Mouse (Mus musculus) liver, embryonic 16.5 days (tissue): Measurements from ENCODE around the gene Rnf114. TPM values are rescaled to one million over a fixed set of nuclear protein-coding genes. Genes with fewer than 3 reads are reported as not detected.

Experiments
- ATAC-seq: fragments of 200-750 bp; cut with Nextera tagmentation; 2 replicates; pipeline ENCODE4 v1.8.0; 2017; ENCODE audit warnings: low read depth, mild to moderate bottlenecking, moderate number of reproducible peaks, moderate library complexity
- H3K27ac ChIP-seq: fragments of 300-500 bp; sonication (generic); 2 replicates; pipeline ENCODE4 v1.5.1; 2014; ENCODE audit warnings: mild to moderate bottlenecking, low read length
- H3K27me3 ChIP-seq: fragments of 300-500 bp; sonication (generic); 2 replicates; pipeline ENCODE4 v1.6.1; 2014; ENCODE audit warnings: low read depth, low read length, mixed read lengths; ENCODE audit not compliant: control insufficient read depth, insufficient read depth
- H3K36me3 ChIP-seq: fragments of 300-500 bp; sonication (generic); 2 replicates; pipeline ENCODE4 v1.6.1; 2014; ENCODE audit warnings: mild to moderate bottlenecking; ENCODE audit not compliant: control insufficient read depth, insufficient read depth
- H3K4me1 ChIP-seq: fragments of 300-500 bp; sonication (generic); 2 replicates; pipeline ENCODE4 v1.6.1; 2014; ENCODE audit warnings: low read depth, low read length, mixed read lengths; ENCODE audit not compliant: control insufficient read depth
- H3K4me2 ChIP-seq: fragments of 300-500 bp; sonication (generic); 2 replicates; pipeline ENCODE4 v1.6.1; 2014; ENCODE audit warnings: low read depth, low read length, mixed read lengths
- H3K4me3 ChIP-seq: fragments of 300-500 bp; sonication (generic); 2 replicates; pipeline ENCODE4 v1.5.1; 2014; ENCODE audit warnings: low read depth, mild to moderate bottlenecking, low read length
- H3K9ac ChIP-seq: fragments of 300-500 bp; sonication (generic); 2 replicates; pipeline ENCODE4 v1.6.1; 2014; ENCODE audit warnings: low read depth, low read length
- H3K9me3 ChIP-seq: fragments of 300-500 bp; sonication (generic); replicated peaks from 2 replicates; pipeline ENCODE4 v1.6.1; 2016; ENCODE audit warnings: low read length; ENCODE audit not compliant: control insufficient read depth
- WGBS: fragments of 180-500 bp; shearing (Covaris S2); extraction: QIAGEN DNeasy Blood & Tissue Kit; methylation state at CpG from one replicate; pipeline ENCODE4 v1.1.7; 2014; ENCODE audit not compliant: insufficient replicate concordance; 5-methylcytosine and 5-hydroxymethylcytosine counted together
- polyA plus RNA-seq: library from polyadenylated mRNA; unstranded; fragments of >200 nt; fragmentation: Nextera tagmentation; extraction: Ambion mirVana; gene quantifications from 2 replicates; pipeline ENCODE4 v1.2.1, GENCODE M21; 2015

The Rnf114 gene
- polyA plus RNA-seq, 1 experiment from 2014 or later: 36.7 TPM

DNA sequence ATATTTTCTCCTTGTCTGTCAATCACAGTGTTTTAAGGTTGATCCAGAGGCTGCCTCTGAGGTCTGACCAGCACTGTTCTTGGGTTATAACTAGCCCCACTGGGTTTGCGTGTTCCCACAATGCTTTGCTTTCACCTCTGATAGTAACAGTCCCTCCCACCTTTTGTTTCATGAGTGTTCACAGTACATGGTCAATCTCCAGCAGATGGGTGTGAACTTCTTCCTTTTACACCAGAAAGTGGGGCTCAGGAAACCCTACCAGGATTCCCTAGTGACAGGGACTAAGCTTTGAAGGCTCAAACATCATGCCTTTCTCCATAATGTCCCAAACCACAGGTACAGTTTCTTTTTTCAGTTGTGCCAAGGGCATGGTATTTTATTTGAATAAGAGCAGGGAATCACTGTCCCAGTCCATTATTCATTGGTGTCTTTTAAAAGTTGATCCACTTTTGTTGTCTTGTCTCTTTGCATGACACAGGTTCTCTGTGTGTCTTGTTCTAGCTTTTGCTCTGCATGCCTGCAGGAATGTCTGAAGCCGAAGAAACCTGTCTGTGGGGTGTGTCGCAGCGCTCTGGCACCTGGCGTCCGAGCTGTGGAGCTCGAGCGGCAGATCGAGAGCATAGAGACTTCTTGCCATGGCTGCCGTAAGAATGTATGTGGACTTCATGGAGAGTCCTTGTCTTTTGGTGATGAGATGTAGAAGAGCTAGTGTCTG, 14.3 kb downstream of the Rnf114 start:
- ATAC-seq: no peak
- Histone ChIP-seq H3K4me2 (no peak overlapping the region), H3K9me3 (no peaks in the 10 kb centered on the region), H3K4me3 (no peak overlapping the region), H3K27ac (no peak overlapping the region), H3K27me3 (no peaks in the 10 kb centered on the region), H3K4me1 (peaks cover 39% of the 10 kb centered on the region), H3K36me3 (peaks cover 12% of the 10 kb centered on the region), H3K9ac (no peak overlapping the region)
- 86% methylated on average over 10 of the region's 10 CpGs for WGBS

GRCm38 (mm10) chr2:167507719-167508385, 15.4 kb downstream of the Rnf114 start:
- H3K4me3 ChIP-seq: no peak overlapping the region
- H3K36me3 ChIP-seq: peaks cover 23% of the 10 kb centered on the region
- H3K27me3 ChIP-seq: no peaks in the 10 kb centered on the region
- no peak overlapping the region for H3K9ac ChIP-seq
- peaks cover 34% of the 10 kb centered on the region for H3K4me1 ChIP-seq
- 79% methylated on average over 3 of the region's 3 CpGs for WGBS
- ATAC-seq: no peak
- no peaks in the 10 kb centered on the region for H3K9me3 ChIP-seq
- H3K27ac ChIP-seq: no peak overlapping the region
- no peak overlapping the region for H3K4me2 ChIP-seq

DNA sequence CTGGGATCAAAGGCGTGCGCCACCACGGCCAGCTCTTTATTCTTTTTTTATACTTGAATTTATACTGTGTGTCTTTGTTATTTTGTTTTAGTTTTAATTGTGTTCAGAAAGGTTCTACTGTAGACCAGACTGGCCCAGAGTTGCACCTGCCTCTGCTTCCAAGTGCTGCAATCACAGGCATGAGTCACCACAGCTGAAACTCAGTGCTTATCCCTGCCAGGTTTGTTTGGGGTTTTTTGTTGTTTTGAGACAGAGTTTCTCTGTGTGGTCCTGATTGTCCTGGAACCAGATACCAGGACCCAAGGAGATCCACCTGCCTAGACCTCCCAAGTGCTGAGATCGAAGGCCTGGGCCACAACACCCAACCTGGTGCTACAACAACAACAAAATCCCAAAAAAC, 16.1 kb downstream of the Rnf114 start:
- WGBS: 81% methylated on average over 4 of the region's 4 CpGs
- ATAC-seq: no peak
- H3K4me1 ChIP-seq: peaks cover 34% of the 10 kb centered on the region

DNA sequence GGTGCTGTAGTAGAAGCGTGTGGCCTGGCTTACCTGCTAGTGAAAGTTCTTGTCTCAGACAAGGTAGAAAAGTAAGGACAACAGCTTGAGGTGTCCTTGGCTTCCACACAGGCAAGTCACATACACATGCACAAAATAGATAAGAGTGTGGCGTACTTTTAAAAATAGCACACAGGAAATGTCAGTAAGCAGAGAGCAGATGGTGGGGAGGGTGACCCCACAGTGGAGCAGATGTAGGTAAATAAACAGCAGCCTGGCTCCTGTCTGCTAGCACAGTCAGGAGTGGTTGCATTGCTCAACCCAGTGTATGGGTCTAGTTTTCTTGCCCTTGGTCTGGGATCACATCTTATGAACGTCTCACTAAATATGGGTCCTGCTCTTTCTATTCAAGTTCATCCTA, 18.0 kb downstream of the Rnf114 start:
- Histone ChIP-seq H3K9ac (peak overlapping the region; percentile 13; the same call in 1 of the 2 replicates), H3K27me3 (no peaks in the 10 kb centered on the region), H3K4me1 (peaks cover 20% of the 10 kb centered on the region), H3K9me3 (no peaks in the 10 kb centered on the region), H3K4me3 (no peak overlapping the region), H3K27ac (peak overlapping the region; percentile 40; the same call in 1 of the 2 replicates), H3K36me3 (peaks cover 44% of the 10 kb centered on the region), H3K4me2 (no peak overlapping the region)
- ATAC-seq: peak; percentile 73
- 18% methylated on average over 3 of the region's 3 CpGs for WGBS

More for the DNA sequence above, 16.1 kb downstream of the Rnf114 start:
- H3K27me3 ChIP-seq: no peaks in the 10 kb centered on the region
- H3K4me2 ChIP-seq: no peak overlapping the region
- H3K27ac ChIP-seq: no peak overlapping the region
- H3K9ac ChIP-seq: no peak overlapping the region
- H3K4me3 ChIP-seq: no peak overlapping the region
- no peaks in the 10 kb centered on the region for H3K9me3 ChIP-seq
- H3K36me3 ChIP-seq: peaks cover 27% of the 10 kb centered on the region

DNA sequence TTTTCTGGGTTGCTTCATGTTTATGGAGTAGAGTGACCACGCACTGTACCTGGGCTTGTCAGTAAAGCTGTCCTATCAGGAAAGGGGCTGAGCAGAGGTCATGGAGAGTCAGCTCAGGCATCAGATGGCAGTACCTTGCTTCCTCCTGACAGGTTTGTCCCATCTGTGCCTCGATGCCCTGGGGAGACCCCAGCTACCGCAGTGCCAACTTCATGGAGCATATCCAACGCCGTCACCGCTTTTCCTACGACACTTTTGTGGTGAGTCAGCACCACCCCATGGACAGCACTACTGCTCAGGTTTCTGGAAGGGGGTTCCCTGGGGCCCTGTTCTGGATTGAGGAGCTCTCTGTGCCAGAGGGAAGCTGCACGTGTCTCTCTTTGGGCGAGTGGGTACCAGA, 19.9 kb downstream of the Rnf114 start:
- no peak for ATAC-seq
- H3K36me3 ChIP-seq: peaks cover 44% of the 10 kb centered on the region
- 88% methylated on average over 9 of the region's 9 CpGs for WGBS

DNA sequence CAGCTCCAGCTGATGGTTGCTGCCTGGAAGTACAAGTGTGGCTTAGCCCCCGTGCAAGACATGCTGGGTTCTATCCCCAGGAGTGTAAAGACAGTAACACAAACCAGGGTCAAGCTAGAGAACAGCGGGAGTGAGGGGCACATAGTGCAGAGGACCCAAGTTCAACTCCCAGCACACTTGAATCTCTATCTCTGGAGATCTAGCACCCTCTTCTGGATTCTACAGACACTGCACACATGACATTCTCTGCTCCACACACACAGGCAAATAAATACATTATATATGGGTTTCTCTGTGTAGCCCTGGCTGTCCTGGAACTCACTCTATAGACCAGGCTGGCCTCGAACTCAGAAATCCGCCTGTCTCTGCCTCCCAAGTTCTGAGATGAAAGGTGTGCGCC, 20.5 kb downstream of the Rnf114 start:
- no peaks in the 10 kb centered on the region for H3K27me3 ChIP-seq
- peaks cover 10% of the 10 kb centered on the region for H3K4me1 ChIP-seq
- no peaks in the 10 kb centered on the region for H3K9me3 ChIP-seq
- H3K4me2 ChIP-seq: no peak overlapping the region
- no peak for ATAC-seq
- H3K4me3 ChIP-seq: no peak overlapping the region
- H3K27ac ChIP-seq: no peak overlapping the region
- H3K9ac ChIP-seq: no peak overlapping the region
- 73% methylated on average over 5 of the region's 5 CpGs for WGBS
- peaks cover 44% of the 10 kb centered on the region for H3K36me3 ChIP-seq

More for the DNA sequence above, 19.9 kb downstream of the Rnf114 start:
- Histone ChIP-seq H3K27ac (no peak overlapping the region), H3K4me2 (no peak overlapping the region), H3K9me3 (no peaks in the 10 kb centered on the region), H3K27me3 (no peaks in the 10 kb centered on the region), H3K4me1 (peaks cover 10% of the 10 kb centered on the region), H3K4me3 (no peak overlapping the region), H3K9ac (no peak overlapping the region)

DNA sequence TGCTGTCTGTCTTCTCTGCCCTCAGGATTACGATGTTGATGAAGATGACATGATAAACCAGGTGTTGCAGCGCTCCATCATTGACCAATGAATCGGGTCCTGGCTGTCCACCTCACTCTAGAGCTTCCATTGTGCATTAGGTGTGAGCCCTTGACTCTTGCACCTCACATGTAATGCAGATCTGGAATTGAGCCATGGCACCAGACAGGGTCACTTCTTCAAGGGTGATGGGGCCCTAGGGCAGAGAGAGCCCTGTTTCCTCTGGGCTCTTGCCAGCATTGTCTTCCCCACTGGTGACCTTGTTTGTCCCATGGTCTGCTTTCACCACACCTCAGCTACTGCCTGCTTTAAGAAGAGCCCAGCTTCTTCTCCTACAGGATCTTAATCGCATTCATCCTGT, 22.2 kb downstream of the Rnf114 start:
- 88% methylated on average over 4 of the region's 4 CpGs for WGBS
- no peak for ATAC-seq
- no peak overlapping the region for H3K4me2 ChIP-seq
- no peak overlapping the region for H3K27ac ChIP-seq
- peaks cover 10% of the 10 kb centered on the region for H3K4me1 ChIP-seq
- H3K9me3 ChIP-seq: no peaks in the 10 kb centered on the region
- no peaks in the 10 kb centered on the region for H3K27me3 ChIP-seq
- H3K9ac ChIP-seq: no peak overlapping the region
- H3K4me3 ChIP-seq: no peak overlapping the region
- H3K36me3 ChIP-seq: peaks cover 40% of the 10 kb centered on the region

GRCm38 (mm10) chr2:167515688-167516087, 23.2 kb downstream of the Rnf114 start:
- Histone ChIP-seq H3K4me2 (no peak overlapping the region), H3K36me3 (peaks cover 40% of the 10 kb centered on the region), H3K27me3 (no peaks in the 10 kb centered on the region), H3K4me3 (no peak overlapping the region), H3K9ac (no peak overlapping the region), H3K4me1 (peaks cover 2% of the 10 kb centered on the region), H3K9me3 (no peaks in the 10 kb centered on the region), H3K27ac (no peak overlapping the region)
- no peak for ATAC-seq
- 78% methylated on average over 5 of the region's 5 CpGs for whole genome bisulfite sequencing

- no peak overlapping the region for H3K9ac ChIP-seq
- 60% methylated on average over 5 of the region's 5 CpGs for WGBS
- no peaks in the 10 kb centered on the region for H3K4me1 ChIP-seq
- H3K4me3 ChIP-seq: no peak overlapping the region
- H3K27ac ChIP-seq: no peak overlapping the region
- H3K9me3 ChIP-seq: no peaks in the 10 kb centered on the region
- H3K4me2 ChIP-seq: no peak overlapping the region
- ATAC-seq: no peak
- peaks cover 12% of the 10 kb centered on the region for H3K36me3 ChIP-seq
- no peaks in the 10 kb centered on the region for H3K27me3 ChIP-seq
These were observed 27.3 kb downstream of the Rnf114 start for GRCm38 (mm10) chr2:167519606-167520252.
